Mouse (Mus musculus) heart, embryonic 16.5 days (tissue): ENCODE measurements around the gene Bcr. TPM values are rescaled to one million over a fixed set of nuclear protein-coding genes. Genes with fewer than 3 reads are reported as not detected.
"Not testable (repeated sequence)": the region's sequence is repeated elsewhere in the genome, so short reads cannot be mapped to it uniquely, and the experiment has no call there.

Experiments
- ATAC-seq: fragments of 200-750 bp; cut with Nextera tagmentation; replicated peaks from 2 replicates; pipeline ENCODE4 v1.8.0; 2017; ENCODE audit warnings: moderate number of reproducible peaks; ENCODE audit not compliant: insufficient read depth, low FRiP score; ENCODE audit errors: extremely low read depth
- H3K27ac ChIP-seq: fragments of 300-500 bp; sonication (generic); 2 replicates; pipeline ENCODE4 v1.5.1; 2014; ENCODE audit warnings: mild to moderate bottlenecking, low read length, control low read depth, moderate library complexity
- H3K27me3 ChIP-seq: fragments of 300-500 bp; sonication (generic); 2 replicates; pipeline ENCODE4 v1.6.1; 2014; ENCODE audit warnings: low read length, mixed read lengths; ENCODE audit not compliant: control insufficient read depth, insufficient read depth
- H3K36me3 ChIP-seq: fragments of 300-500 bp; sonication (generic); 2 replicates; pipeline ENCODE4 v1.6.1; 2014; ENCODE audit not compliant: control insufficient read depth, insufficient read depth
- H3K4me1 ChIP-seq: fragments of 300-500 bp; sonication (generic); 2 replicates; pipeline ENCODE4 v1.6.1; 2014; ENCODE audit warnings: low read length, mixed read lengths; ENCODE audit not compliant: control insufficient read depth, insufficient read depth
- H3K4me2 ChIP-seq: fragments of 300-500 bp; sonication (generic); 2 replicates; pipeline ENCODE4 v1.6.1; 2014; ENCODE audit warnings: low read depth, mild to moderate bottlenecking, control low read depth, low read length
- H3K4me3 ChIP-seq: fragments of 300-500 bp; sonication (generic); 2 replicates; pipeline ENCODE4 v1.5.1; 2014; ENCODE audit warnings: mild to moderate bottlenecking, control low read depth, low read length
- H3K9ac ChIP-seq: fragments of 300-500 bp; sonication (generic); 2 replicates; pipeline ENCODE4 v1.6.1; 2014; ENCODE audit warnings: low read length, control low read depth
- H3K9me3 ChIP-seq: fragments of 300-500 bp; sonication (generic); replicated peaks from 2 replicates; pipeline ENCODE4 v1.6.1; 2016; ENCODE audit warnings: low read length; ENCODE audit not compliant: control insufficient read depth
- WGBS: fragments of 180-500 bp; shearing (Covaris S2); extraction: QIAGEN DNeasy Blood & Tissue Kit; methylation state at CpG from one replicate; pipeline ENCODE4 v1.1.7; 2014; 5-methylcytosine and 5-hydroxymethylcytosine counted together
- polyA plus RNA-seq: library from polyadenylated mRNA; unstranded; fragments of >200 nt; fragmentation: Nextera tagmentation; extraction: Ambion mirVana; gene quantifications from 2 replicates; pipeline ENCODE4 v1.2.1, GENCODE M21; 2015

Bcr gene
- polyA plus RNA-seq, 1 experiment from 2014 or later = 9.8 TPM

DNA sequence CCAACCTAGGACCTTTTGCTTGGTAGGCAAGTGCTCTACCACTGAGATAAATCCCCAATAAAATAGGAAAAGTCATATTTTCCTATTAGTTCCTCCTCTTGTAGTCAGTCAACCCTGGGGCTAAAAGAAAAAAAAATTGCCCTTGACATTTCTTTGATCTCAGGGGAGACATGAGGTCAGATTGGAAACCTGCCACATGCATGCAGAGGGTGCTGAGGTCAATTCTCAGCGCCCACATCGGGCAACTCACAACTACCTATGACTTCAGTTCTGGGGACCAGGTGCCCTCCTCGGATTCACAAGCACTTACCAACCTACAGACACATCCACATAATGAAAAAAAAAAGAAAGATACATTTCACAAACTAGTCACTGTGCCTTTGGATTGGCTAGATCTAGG is 30.2 kb upstream of the Bcr start:
- Histone ChIP-seq H3K36me3 (no peaks in the 10 kb centered on the region), H3K4me2 (no peak overlapping the region), H3K27ac (no peak overlapping the region), H3K4me3 (no peak overlapping the region), H3K9me3 (no peaks in the 10 kb centered on the region), H3K9ac (no peak overlapping the region), H3K27me3 (0 out of 2 replicates have a peak, but pooled peaks cover 3% of the 10 kb centered on the region), H3K4me1 (peaks cover 2% of the 10 kb centered on the region)
- 72% methylated on average over 3 of the region's 3 CpGs for WGBS
- ATAC-seq = no peak

DNA sequence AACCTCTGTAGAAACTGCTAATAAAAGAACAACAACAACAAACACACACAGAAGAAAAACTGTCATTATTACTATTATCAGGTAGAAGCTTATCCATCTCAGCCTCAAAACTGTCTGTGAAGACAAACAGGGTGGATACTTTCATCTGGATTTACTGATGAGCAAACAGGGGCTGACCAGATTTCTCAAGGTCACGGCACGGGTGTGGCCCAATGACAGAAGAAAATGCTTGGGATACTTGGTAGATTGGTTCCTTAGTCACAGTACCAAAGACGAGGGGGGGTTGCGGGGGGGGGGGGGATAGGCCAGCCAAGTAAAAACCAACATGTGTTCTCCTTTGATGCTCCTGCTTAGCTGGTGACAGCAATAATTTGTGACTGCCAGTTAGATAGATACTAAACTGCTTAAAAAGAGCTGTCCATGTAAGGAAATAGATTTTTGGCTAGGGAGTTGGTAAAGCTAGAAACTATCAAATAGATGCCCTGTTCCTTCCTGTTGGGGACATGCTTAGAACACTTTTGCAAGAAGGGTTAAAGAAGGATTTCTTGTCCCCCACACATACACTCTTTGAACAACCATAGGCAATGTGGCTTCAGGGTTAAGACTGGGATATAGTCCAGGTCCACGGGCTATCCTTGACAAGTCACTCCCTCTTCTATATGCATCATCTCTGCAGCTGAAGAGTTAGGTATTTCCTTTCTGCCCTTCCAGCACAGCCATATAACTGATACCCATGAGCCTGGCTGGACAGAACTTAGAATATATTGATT is 28.9 kb upstream of the Bcr start:
- no peak for ATAC-seq
- H3K36me3 ChIP-seq = no peaks in the 10 kb centered on the region
- H3K27me3 ChIP-seq = 0 out of 2 replicates have a peak, but pooled peaks cover 3% of the 10 kb centered on the region
- H3K9me3 ChIP-seq = no peaks in the 10 kb centered on the region
- peaks cover 2% of the 10 kb centered on the region for H3K4me1 ChIP-seq
- no peak overlapping the region for H3K27ac ChIP-seq
- H3K4me3 ChIP-seq = no peak overlapping the region
- H3K4me2 ChIP-seq = no peak overlapping the region
- no peak overlapping the region for H3K9ac ChIP-seq
- WGBS = 59% methylated on average over 5 of the region's 5 CpGs

DNA sequence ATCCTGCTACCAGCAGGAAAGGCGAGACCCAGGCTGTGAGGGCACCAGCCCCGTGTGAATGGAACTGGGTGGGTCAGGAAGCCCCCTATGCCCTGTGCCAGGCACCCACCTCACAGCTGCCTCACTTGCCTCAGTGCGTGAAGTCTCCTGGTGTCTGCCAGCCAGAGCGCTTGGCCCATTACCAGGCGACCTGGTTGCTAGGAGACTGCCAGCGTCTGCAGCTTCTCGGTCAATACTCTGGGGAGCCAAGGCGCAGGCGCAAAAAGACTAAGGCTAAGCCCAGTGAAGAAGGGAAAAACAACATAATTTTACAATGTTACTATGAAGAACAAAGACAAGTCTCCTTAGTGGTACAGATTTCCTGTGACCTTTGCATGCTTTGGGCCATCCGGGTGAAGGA is 28.0 kb upstream of the Bcr start, which contains the start of gene Rsph14:
Gene Rsph14, minus strand, starts transcription at position 192 of the 400 bp plus-strand sequence.
- 0 out of 2 replicates have a peak, but pooled peaks cover 3% of the 10 kb centered on the region for H3K27me3 ChIP-seq
- ATAC-seq = no peak
- H3K9ac ChIP-seq = no peak within 1 kb of the TSS
- no peaks in the 10 kb centered on the region for H3K9me3 ChIP-seq
- peaks cover 2% of the 10 kb centered on the region for H3K4me1 ChIP-seq
- no peak within 1 kb of the TSS for H3K27ac ChIP-seq
- WGBS = 34% methylated on average over 10 of the region's 10 CpGs
- H3K4me3 ChIP-seq = no peak within 1 kb of the TSS
- H3K4me2 ChIP-seq = no peak within 1 kb of the TSS
- H3K36me3 ChIP-seq = no peaks in the 10 kb centered on the region

DNA sequence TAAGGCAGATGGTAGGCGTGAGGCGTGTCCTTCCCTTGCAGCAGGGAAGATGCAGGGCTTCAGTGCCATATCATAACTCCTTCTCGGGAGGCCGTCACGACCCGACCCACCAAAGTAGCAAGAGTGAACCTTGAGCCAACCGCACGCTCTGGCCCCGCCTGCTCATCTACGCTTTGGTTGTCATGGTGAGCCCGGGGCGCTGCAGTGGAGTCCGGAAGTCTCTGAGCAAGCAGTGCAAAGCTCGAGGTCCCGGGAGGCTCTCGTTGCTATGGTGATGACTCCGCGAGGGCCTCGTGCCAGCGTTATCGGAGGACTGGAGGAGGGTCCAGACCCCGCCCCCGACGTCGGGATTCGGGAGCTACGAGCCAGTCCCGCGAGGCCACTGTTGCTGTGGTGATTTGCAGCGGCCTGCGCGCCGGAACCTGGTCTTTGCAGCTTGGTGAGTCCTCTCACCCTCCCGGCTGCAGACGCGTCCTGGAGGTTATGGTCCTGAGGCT is 23.5 kb upstream of the Bcr start, which contains the start of gene Rab36:
Gene Rab36, plus strand, starts transcription at position 176 of the 497 bp plus-strand sequence.
- 1% methylated on average over 36 of the region's 36 CpGs for WGBS
- H3K4me2 ChIP-seq = peak within 1 kb of the TSS; percentile 65

DNA sequence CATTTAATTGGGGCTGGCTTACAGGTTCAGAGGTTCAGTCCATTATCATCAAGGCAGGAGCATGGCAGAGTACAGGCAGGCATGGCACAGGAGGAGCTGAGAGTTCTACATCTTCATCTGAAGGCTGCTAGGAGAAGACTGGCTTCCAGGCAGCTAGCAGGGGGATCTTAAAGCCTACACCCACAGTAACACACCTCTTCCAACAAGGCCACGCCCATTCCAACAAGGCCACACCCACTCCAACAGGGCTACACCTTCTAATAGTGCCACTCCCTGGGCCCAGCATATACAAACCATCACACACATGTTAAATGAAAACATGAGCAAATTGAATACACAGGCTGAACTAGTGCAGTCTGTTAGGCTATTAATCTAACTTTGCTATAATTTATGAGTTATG is 18.3 kb upstream of the Bcr start:
- H3K9me3 ChIP-seq, H3K36me3 ChIP-seq, H3K27ac ChIP-seq, H3K27me3 ChIP-seq, H3K4me3 ChIP-seq, ATAC-seq, H3K4me1 ChIP-seq, H3K9ac ChIP-seq, H3K4me2 ChIP-seq: not testable (repeated sequence)
- 13% methylated on average over 1 of the region's 1 CpGs for WGBS

More for the DNA sequence above, 23.5 kb upstream of the Bcr start, which contains the start of gene Rab36:
- ATAC-seq = peak; percentile 93
- no peaks in the 10 kb centered on the region for H3K9me3 ChIP-seq
- H3K4me3 ChIP-seq = peak within 1 kb of the TSS; percentile 50
- peaks cover 2% of the 10 kb centered on the region for H3K4me1 ChIP-seq
- H3K27me3 ChIP-seq = no peaks in the 10 kb centered on the region
- no peaks in the 10 kb centered on the region for H3K36me3 ChIP-seq
- no peak within 1 kb of the TSS for H3K27ac ChIP-seq
- peak within 1 kb of the TSS; percentile 67 for H3K9ac ChIP-seq

DNA sequence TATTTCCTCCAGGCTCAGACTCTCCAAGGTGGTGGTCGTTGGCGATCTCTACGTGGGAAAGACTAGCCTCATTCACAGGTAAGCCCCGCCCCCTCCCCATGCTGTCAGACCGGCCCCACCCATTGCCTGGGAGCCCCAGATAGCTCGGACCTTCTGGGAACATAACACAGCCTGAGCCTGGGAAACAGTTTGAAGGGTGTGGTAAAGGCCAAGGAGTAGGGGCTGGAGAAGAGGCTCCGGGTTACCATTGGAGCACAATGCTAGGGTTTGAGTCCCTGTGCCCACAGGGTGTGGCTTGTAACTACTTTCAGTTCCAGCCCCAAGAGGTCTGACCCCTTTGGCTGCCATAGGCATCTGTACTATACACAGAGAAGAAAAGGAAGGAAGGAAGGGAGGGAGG is 15.9 kb upstream of the Bcr start:
- Histone ChIP-seq H3K9ac (no peak overlapping the region), H3K9me3 (no peaks in the 10 kb centered on the region), H3K27me3 (no peaks in the 10 kb centered on the region; the same call in 1 of the 2 replicates), H3K27ac (no peak overlapping the region), H3K4me3 (no peak overlapping the region), H3K4me2 (no peak overlapping the region), H3K36me3 (no peaks in the 10 kb centered on the region), H3K4me1 (no peaks in the 10 kb centered on the region)
- no peak for ATAC-seq
- 34% methylated on average over 7 of the region's 7 CpGs for whole genome bisulfite sequencing

DNA sequence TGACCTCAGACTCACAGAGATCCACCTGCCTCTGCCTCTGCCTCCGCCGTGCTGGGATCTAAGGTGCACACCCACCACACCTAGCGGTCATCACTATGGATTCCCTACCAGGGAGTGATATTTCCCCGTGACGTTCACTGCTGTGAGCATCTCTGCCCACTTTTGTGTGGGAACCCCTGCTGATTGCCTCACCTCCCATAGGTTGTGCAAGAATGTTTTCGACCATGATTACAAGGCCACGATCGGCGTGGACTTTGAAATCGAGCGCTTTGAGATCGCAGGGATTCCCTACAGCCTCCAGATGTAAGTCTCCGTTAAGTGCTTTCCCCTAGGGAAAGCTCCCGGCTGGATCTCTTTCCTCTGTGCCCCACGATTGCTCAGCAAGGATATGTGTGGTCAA is 14.6 kb upstream of the Bcr start:
- 87% methylated on average over 15 of the region's 15 CpGs for WGBS
- ATAC-seq = no peak
- Histone ChIP-seq H3K9ac (no peak overlapping the region), H3K27ac (no peak overlapping the region), H3K9me3 (no peaks in the 10 kb centered on the region), H3K36me3 (no peaks in the 10 kb centered on the region), H3K27me3 (no peaks in the 10 kb centered on the region; the same call in 1 of the 2 replicates), H3K4me2 (no peak overlapping the region), H3K4me1 (no peaks in the 10 kb centered on the region), H3K4me3 (no peak overlapping the region)

DNA sequence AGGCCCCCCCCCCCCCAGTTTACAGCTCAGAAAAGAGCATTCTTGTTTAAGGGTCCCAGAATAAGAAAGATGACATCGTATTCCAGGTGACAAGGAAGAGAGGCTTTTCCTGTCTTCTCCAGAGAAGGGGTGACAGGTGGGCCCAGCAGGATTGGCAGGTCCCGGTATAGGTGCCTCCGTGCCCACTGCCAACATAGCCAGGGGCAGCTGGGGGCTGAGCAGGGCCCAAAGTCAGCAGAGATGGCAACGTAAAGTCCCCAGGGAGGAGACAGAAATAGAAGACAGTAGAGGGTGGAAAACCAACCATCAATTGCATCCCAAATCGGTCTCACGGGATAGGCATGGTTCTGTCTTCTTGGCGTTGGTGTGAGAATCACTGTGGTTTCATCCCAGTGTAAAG is 11.7 kb upstream of the Bcr start:
- 0 out of 2 replicates have a peak, but pooled peaks cover 1% of the 10 kb centered on the region for H3K4me1 ChIP-seq
- ATAC-seq = no peak
- peaks cover 13% of the 10 kb centered on the region for H3K27me3 ChIP-seq
- no peaks in the 10 kb centered on the region for H3K9me3 ChIP-seq
- no peak overlapping the region for H3K4me2 ChIP-seq
- no peak overlapping the region for H3K9ac ChIP-seq
- H3K36me3 ChIP-seq = no peaks in the 10 kb centered on the region
- H3K4me3 ChIP-seq = no peak overlapping the region
- no peak overlapping the region for H3K27ac ChIP-seq
- WGBS = 88% methylated on average over 7 of the region's 7 CpGs

DNA sequence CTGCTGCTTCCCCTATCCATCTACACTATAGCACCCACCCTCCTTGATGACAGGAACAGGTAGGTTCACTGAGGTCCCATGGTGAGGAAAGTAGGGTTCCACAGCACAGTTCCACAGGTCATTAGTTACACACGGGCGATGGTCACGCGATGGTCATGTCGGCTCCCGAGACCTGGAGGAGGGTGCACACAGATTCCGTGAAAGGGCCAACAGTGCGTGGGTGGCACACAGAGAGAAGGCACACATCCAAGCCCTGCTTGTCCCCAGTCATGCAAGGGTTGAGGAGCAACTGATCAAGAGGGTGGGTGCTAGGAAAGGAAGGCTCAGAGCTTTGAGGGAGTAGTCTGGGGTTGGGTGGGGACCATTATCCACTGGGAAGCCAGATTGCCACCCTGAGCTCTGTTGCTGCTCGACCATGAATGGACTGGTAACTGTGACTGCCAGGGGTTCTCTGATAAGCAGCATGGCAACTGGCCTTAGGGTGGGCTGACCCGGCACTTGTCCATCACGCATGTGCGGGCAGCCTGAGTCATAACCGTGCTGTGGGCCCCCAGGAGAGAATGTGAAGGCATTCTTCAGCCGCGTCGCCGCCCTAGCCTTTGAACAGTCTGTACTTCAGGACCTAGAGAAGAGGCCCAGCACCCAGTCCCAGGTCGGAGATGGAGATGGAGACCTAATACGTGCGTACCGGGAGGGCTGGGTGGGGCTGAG is 8.9 kb upstream of the Bcr start:
- no peak overlapping the region for H3K4me2 ChIP-seq
- WGBS = 84% methylated on average over 21 of the region's 21 CpGs
- no peak overlapping the region for H3K27ac ChIP-seq
- H3K9ac ChIP-seq = no peak overlapping the region
- H3K9me3 ChIP-seq = no peaks in the 10 kb centered on the region
- peaks cover 23% of the 10 kb centered on the region for H3K27me3 ChIP-seq
- H3K4me3 ChIP-seq = no peak overlapping the region
- no peaks in the 10 kb centered on the region for H3K36me3 ChIP-seq
- ATAC-seq = no peak
- H3K4me1 ChIP-seq = peaks cover 13% of the 10 kb centered on the region
